12 mouse cellular contexts compared by ENCODE assay signal in genomic region chr2:38947566-38947965, GRCm38 (mm10). TPM values are rescaled to one million over a fixed set of nuclear protein-coding genes. Genes with fewer than 3 reads are reported as not detected.
DNase-seq lines count a peak whose midpoint lies in the region; ATAC-seq lines count a peak whose summit lies in the region.
"Had no signal": no experiment of that assay in that cellular context is flagged by ENCODE, and none has a peak within 500 bp of the region (broad histone marks: within the 10 kb centered on the region; RNA-seq: fewer than 3 reads in every experiment).

No protein-coding gene starts in this region.

- H3K27ac ChIP-seq in midbrain, embryonic 10.5 days (replicated peaks) = peak overlapping the region; percentile 17; the same call in 1 of the 2 replicates
- H3K27ac ChIP-seq in midbrain, embryonic 16.5 days (ENCODE audit: low read length) = no peak overlapping the region
- H3K27ac ChIP-seq: neural tube, embryonic 13.5 days had no signal

- no peak overlapping the region for H3K9ac ChIP-seq in midbrain, embryonic 16.5 days (ENCODE audit: low read depth, low read length)
- H3K9ac ChIP-seq: neural tube, embryonic 13.5 days had no signal

- 77% methylated on average over 7 of the region's 7 CpGs for WGBS in midbrain, embryonic 10.5 days
- WGBS in midbrain, embryonic 16.5 days = 83% methylated on average over 7 of the region's 7 CpGs

- no peaks in the 10 kb centered on the region for H3K36me3 ChIP-seq in midbrain, embryonic 10.5 days
- H3K36me3 ChIP-seq in midbrain, embryonic 16.5 days (ENCODE audit: control insufficient read depth, insufficient read depth, low read length) = no peaks in the 10 kb centered on the region
- H3K36me3 ChIP-seq: neural tube, embryonic 13.5 days had no signal

- DNase-seq in adrenal gland, adult (ENCODE audit: inconsistent age in 2 of 2, low spot score in 1 of 2) = peak; percentile 61 to 75
- DNase-seq in adrenal gland, adult 18-20 months (ENCODE audit: low spot score in 2 of 2) = no peak
- DNase-seq in midbrain, embryonic 10.5 days (ENCODE audit: low spot score) = no peak
- DNase-seq in kidney, postnatal 25 days = peak; percentile 44 to 80
- peak; percentile 74 to 91 for DNase-seq in lung, postnatal 4 days
- no peak for DNase-seq in retina, embryonic 14.5 days (ENCODE audit: low spot score)
- DNase-seq in natural killer cell, adult 2 months (ENCODE audit: low spot score in 2 of 2) = no peak
- DNase-seq: gastrocnemius, postnatal 10 days; right cerebral cortex, postnatal 25 days had no signal

- H3K27me3 ChIP-seq in midbrain, embryonic 10.5 days (ENCODE audit: low read depth, poor library complexity, severe bottlenecking) = no peaks in the 10 kb centered on the region
- no peaks in the 10 kb centered on the region for H3K27me3 ChIP-seq in midbrain, embryonic 16.5 days (ENCODE audit: control insufficient read depth, insufficient read depth, low read depth, low read length)
- H3K27me3 ChIP-seq: neural tube, embryonic 13.5 days had no signal

- no peak overlapping the region for H3K4me3 ChIP-seq in midbrain, embryonic 10.5 days
- no peak overlapping the region for H3K4me3 ChIP-seq in midbrain, embryonic 16.5 days (ENCODE audit: low read depth, low read length)
- H3K4me3 ChIP-seq: neural tube, embryonic 13.5 days had no signal

- 0 out of 2 replicates have a peak, but pooled peaks cover 3% of the 10 kb centered on the region for H3K4me1 ChIP-seq in midbrain, embryonic 10.5 days
- H3K4me1 ChIP-seq in midbrain, embryonic 16.5 days (ENCODE audit: control insufficient read depth, insufficient read depth, low read length) = no peaks in the 10 kb centered on the region

- ATAC-seq in midbrain, embryonic 16.5 days = no peak
- ATAC-seq: hindbrain, embryonic 16.5 days had no signal

- no peak overlapping the region for H3K4me2 ChIP-seq in midbrain, embryonic 16.5 days (ENCODE audit: low read length)
- H3K4me2 ChIP-seq: neural tube, embryonic 13.5 days had no signal

- H3K9me3 ChIP-seq in midbrain, embryonic 10.5 days (replicated peaks) = no peaks in the 10 kb centered on the region
- H3K9me3 ChIP-seq in midbrain, embryonic 16.5 days (replicated peaks; ENCODE audit: control insufficient read depth, low read length, poor library complexity, severe bottlenecking) = no peaks in the 10 kb centered on the region
- H3K9me3 ChIP-seq: neural tube, embryonic 13.5 days had no signal

RNA-seq across cellular contexts. Expression of gene Olfml2a, which starts 15.8 kb away (rescaled TPM):
- total RNA-seq in adrenal gland, adult 18-20 months (2021) = 10 to 100 TPM in 1 of 2 experiments, 1 to 10 TPM in 1; 6.3 to 12.2 TPM
- polyA plus RNA-seq in midbrain, embryonic 10.5 days (2016; fragmentation: Nextera tagmentation; extraction: Ambion mirVana) = 1.5 and 2.0 TPM in 2 replicates
- polyA plus RNA-seq in midbrain, embryonic 16.5 days (2015; fragmentation: Nextera tagmentation; extraction: Ambion mirVana) = 3.2 and 3.5 TPM in 2 replicates

RNA-seq across cellular contexts. Expression of gene Nr6a1, which starts 20.1 kb away (rescaled TPM):
- total RNA-seq in adrenal gland, adult 18-20 months (2021) = 1 to 10 TPM; 6.7 to 8.5 TPM
- 5.8 and 11.9 TPM in 2 replicates for polyA plus RNA-seq in midbrain, embryonic 10.5 days (2016; fragmentation: Nextera tagmentation; extraction: Ambion mirVana)
- polyA plus RNA-seq in midbrain, embryonic 16.5 days (2015; fragmentation: Nextera tagmentation; extraction: Ambion mirVana) = 0.84 and 1.4 TPM in 2 replicates

RNA-seq across cellular contexts. Expression of gene Wdr38, which starts 49.7 kb away (rescaled TPM):
- total RNA-seq in adrenal gland, adult 18-20 months (2021) = under 1 TPM; 0.53 to 0.61 TPM
- polyA plus RNA-seq in midbrain, embryonic 10.5 days (2016; fragmentation: Nextera tagmentation; extraction: Ambion mirVana) = 1.9 and 2.2 TPM in 2 replicates
- 1.8 and 2.3 TPM in 2 replicates for polyA plus RNA-seq in midbrain, embryonic 16.5 days (2015; fragmentation: Nextera tagmentation; extraction: Ambion mirVana)

RNA-seq across cellular contexts. Expression of gene Arpc5l, which starts 57.6 kb away (rescaled TPM):
- 10 to 100 TPM; 82.3 to 82.5 TPM for total RNA-seq in adrenal gland, adult 18-20 months (2021)
- 135 and 138 TPM in 2 replicates for polyA plus RNA-seq in midbrain, embryonic 10.5 days (2016; fragmentation: Nextera tagmentation; extraction: Ambion mirVana)
- 137 and 141 TPM in 2 replicates for polyA plus RNA-seq in midbrain, embryonic 16.5 days (2015; fragmentation: Nextera tagmentation; extraction: Ambion mirVana)

RNA-seq across cellular contexts. Expression of gene Rpl35, which starts 57.9 kb away (rescaled TPM):
- total RNA-seq in adrenal gland, adult 18-20 months (2021) = 100 to 1,000 TPM; 442 to 451 TPM
- polyA plus RNA-seq in midbrain, embryonic 10.5 days (2016; fragmentation: Nextera tagmentation; extraction: Ambion mirVana) = 837 and 1,005 TPM in 2 replicates
- polyA plus RNA-seq in midbrain, embryonic 16.5 days (2015; fragmentation: Nextera tagmentation; extraction: Ambion mirVana) = 563 and 566 TPM in 2 replicates

Comparison
In these comparisons a context has a peak if more than half of its experiments do, and no peak if none do; other contexts are left out.
1. DNase-seq: peak in adrenal gland, adult (2 of 2), kidney, postnatal 25 days (2 of 2) and lung, postnatal 4 days (2 of 2); none in adrenal gland, adult 18-20 months (0 of 2), midbrain, embryonic 10.5 days (single experiment), retina, embryonic 14.5 days (single experiment) and natural killer cell, adult 2 months (0 of 2).